Mouse (Mus musculus) splenic B cell, adult 2 months (primary cell): ENCODE data around the gene Ggt7.
A peak's percentile ranks its signal among the peaks of the same experiment; 100 is the strongest.
"Not testable (repeated sequence)": the region's sequence is repeated elsewhere in the genome, so short reads cannot be mapped to it uniquely, and the experiment has no call there.

Experiments used
- DNase-seq: peaks from one replicate; pipeline ENCODE4 v3.0.0-alpha.2; 2011; ENCODE audit warnings: low read depth, low spot score
- H3K27me3 ChIP-seq: 2 replicates; pipeline ENCODE4 v1.6.1; 2012; ENCODE audit warnings: mild to moderate bottlenecking, low read length, moderate library complexity, mixed read lengths; ENCODE audit not compliant: control insufficient read depth, poor library complexity, insufficient read depth, severe bottlenecking
- H3K36me3 ChIP-seq: 2 replicates; pipeline ENCODE4 v1.6.1; 2012; ENCODE audit warnings: mild to moderate bottlenecking, low read length, moderate library complexity, mixed read lengths; ENCODE audit not compliant: control insufficient read depth, poor library complexity, insufficient read depth, severe bottlenecking

Ggt7 gene

GRCm38 (mm10) chr2:155517455-155518423, at the start of gene Ggt7, which contains the start of gene Acss2:
Gene Ggt7 (minus strand): TSS chr2:155518237.
Gene Acss2 (plus strand): TSS chr2:155517948.
- Histone ChIP-seq H3K36me3 (no peaks in the 10 kb centered on the region), H3K27me3 (no peaks in the 10 kb centered on the region)
- DNase-seq, result peak; percentile 98

- no peak for DNase-seq
- H3K36me3 ChIP-seq, result peaks cover 3% of the 10 kb centered on the region; the same call in 1 of the 2 replicates
Observed at GRCm38 (mm10) chr2:155567751-155568150, 49.7 kb upstream of the Ggt7 start.

GRCm38 (mm10) chr2:155562934-155563333, 44.9 kb upstream of the Ggt7 start:
- Histone ChIP-seq H3K36me3 (peaks cover 3% of the 10 kb centered on the region; the same call in 1 of the 2 replicates), H3K27me3 (no peaks in the 10 kb centered on the region)
- DNase-seq, result no peak

More at GRCm38 (mm10) chr2:155567751-155568150, 49.7 kb upstream of the Ggt7 start:
- no peaks in the 10 kb centered on the region for H3K27me3 ChIP-seq

- H3K27me3 ChIP-seq, result no peaks in the 10 kb centered on the region
- no peak for DNase-seq
- H3K36me3 ChIP-seq, result peaks cover 1% of the 10 kb centered on the region; the same call in 1 of the 2 replicates
Observed at GRCm38 (mm10) chr2:155562209-155562608, 44.2 kb upstream of the Ggt7 start.

GRCm38 (mm10) chr2:155554426-155554985, 36.5 kb upstream of the Ggt7 start:
- H3K36me3 ChIP-seq, result no peaks in the 10 kb centered on the region
- no peak for DNase-seq

GRCm38 (mm10) chr2:155552949-155553354, 34.9 kb upstream of the Ggt7 start:
- Histone ChIP-seq H3K27me3 (no peaks in the 10 kb centered on the region), H3K36me3 (no peaks in the 10 kb centered on the region)
- DNase-seq, result no peak

More at GRCm38 (mm10) chr2:155554426-155554985, 36.5 kb upstream of the Ggt7 start:
- no peaks in the 10 kb centered on the region for H3K27me3 ChIP-seq

GRCm38 (mm10) chr2:155552336-155552735, 34.3 kb upstream of the Ggt7 start:
- Histone ChIP-seq H3K27me3 (no peaks in the 10 kb centered on the region), H3K36me3 (no peaks in the 10 kb centered on the region)
- no peak for DNase-seq

- H3K27me3 ChIP-seq, result no peaks in the 10 kb centered on the region
- no peak for DNase-seq
- H3K36me3 ChIP-seq, result no peaks in the 10 kb centered on the region
Observed at GRCm38 (mm10) chr2:155546955-155547354, 28.9 kb upstream of the Ggt7 start.

DNA sequence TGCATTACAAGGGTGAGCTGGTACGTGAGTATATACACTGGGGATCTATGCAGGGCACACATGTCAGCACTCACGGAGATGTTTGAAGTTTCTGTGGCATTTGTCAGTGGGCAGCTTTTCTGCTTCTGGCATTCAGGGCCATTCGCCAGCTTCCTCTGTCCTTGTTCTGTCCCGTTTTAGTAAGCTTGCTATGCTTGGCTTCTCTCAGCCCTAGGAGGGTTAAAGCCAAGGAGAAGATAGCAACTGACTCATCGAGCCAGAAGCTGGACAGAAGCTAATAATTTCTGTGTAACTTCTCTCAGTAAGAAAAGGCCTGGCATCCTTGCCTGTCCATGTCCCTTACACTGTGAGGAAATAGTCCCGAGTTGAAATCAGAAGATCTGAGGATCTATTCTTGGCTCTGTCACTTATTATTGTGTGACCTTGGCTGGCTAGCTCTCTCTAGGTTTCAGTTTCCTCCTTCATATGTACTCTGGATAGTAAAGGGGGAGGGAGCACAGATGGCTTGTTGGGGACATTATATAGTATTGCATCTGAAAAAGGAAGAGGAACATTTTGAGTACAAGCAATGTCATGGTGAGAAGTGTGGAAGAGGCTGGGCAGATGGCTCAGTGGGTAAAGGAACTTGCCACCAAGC, 22.9 kb upstream of the Ggt7 start:
- Histone ChIP-seq H3K27me3 (no peaks in the 10 kb centered on the region), H3K36me3 (no peaks in the 10 kb centered on the region)
- DNase-seq, result peak; percentile 28

DNA sequence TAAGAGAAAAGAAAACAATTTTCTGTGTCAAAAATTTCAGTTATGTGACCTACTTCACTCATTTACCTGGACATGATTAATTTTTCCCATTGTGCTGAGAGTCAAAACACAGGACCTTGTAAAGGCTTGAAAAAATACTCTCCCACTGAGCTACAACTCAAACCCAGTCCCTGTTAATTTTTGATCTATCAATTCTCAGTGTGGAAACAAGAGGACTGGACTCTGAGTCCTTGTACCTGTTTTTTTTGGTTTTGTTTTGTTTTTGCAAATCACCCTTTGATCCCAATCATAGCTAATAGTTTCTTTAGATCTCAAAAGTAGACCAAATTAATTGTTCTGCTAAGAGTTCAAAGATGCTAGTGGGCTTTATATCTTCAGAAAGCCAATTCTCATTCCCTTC, 21.7 kb upstream of the Ggt7 start:
- Histone ChIP-seq H3K36me3 (no peaks in the 10 kb centered on the region), H3K27me3 (no peaks in the 10 kb centered on the region)
- DNase-seq, result no peak

- DNase-seq, H3K36me3 ChIP-seq, H3K27me3 ChIP-seq: not testable (repeated sequence)
Observed at GRCm38 (mm10) chr2:155538463-155539057, 20.5 kb upstream of the Ggt7 start.

DNA sequence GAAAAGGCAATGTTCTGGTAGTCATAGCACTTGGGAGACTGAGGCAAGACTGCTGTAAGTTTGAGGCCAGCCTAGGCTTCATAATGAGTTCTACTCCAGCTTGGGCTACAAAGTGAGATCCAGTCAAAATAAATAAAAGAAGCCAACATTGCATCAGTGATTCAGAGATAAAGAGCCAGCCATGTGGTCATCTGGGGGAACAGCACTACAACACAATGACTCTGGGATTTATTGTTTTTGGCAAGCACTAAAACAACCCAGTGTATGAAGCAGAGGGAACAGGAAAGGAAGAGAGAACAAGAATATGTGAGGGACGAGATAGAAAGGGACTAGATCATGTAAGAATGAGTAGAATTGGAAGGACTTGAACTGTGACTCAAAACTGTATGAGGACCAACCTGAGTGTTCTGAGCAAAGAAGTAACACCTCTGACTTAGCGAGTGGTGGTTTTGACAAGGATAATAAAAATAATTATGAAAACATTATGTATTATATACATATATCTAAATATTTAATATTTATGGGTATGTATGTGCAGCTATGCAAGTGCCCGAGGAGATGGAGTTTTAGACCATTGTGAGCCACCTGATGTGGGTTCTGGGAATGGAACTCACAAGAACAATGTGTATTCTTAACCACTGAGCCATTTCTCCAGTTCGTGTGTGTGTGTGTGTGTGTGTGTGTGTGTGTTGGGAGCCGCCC, 19.9 kb upstream of the Ggt7 start:
- peak; percentile 68 for DNase-seq

DNA sequence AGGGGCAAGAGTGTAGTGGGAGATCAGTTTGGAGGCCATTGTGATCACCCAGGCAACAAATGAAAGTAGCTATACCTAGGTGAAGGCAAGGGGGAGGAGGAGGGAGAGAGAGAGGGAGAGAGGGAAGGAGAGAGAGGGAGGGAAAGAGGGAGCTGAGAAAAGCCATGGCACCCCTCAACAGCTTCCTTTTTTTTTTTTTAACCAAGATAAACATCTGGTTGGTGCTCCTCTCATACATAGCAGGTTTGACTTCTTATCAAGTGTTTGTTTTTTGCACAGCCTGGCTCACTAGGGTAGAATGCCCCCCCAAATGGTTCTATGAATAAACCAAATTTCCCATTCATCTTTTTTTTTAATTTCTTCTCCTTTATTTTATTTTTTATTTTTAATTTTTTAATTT, 18.3 kb upstream of the Ggt7 start:
- no peaks in the 10 kb centered on the region for H3K36me3 ChIP-seq
- DNase-seq, result no peak
- no peaks in the 10 kb centered on the region for H3K27me3 ChIP-seq

More for the DNA sequence above, 19.9 kb upstream of the Ggt7 start:
- H3K36me3 ChIP-seq, result no peaks in the 10 kb centered on the region
- no peaks in the 10 kb centered on the region for H3K27me3 ChIP-seq

DNA sequence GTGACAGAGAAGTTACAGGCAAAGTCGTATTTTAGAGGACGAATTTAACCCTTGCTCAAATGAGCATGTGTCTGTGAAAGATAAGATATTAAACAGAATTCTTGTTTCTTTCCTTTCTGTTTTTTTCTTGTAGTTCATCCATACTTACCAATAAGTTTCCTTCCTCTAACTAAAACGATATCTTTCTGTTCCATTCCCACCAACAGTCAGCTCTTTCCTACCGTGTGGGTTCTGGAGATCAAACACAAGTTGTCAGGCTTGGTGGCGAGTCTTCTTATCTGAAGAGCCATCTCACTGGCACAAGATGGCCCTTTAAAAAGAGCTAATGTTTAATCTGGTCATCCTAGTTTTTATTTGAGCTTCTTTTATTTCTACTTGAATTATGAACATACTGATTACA, 9.3 kb upstream of the Ggt7 start:
- H3K27me3 ChIP-seq, result no peaks in the 10 kb centered on the region
- no peak for DNase-seq

More for the DNA sequence above, 9.3 kb upstream of the Ggt7 start:
- no peaks in the 10 kb centered on the region for H3K36me3 ChIP-seq
